Mouse (Mus musculus) left cerebral cortex, postnatal 36 days (tissue): ENCODE measurements around the gene Mrvi1. TPM values are rescaled to one million over a fixed set of nuclear protein-coding genes. Genes with fewer than 3 reads are reported as not detected.

Source experiments
- DNase-seq, 2 experiments: peaks; one replicate each; pipeline ENCODE4 v3.0.0; 2021 to 2022; ENCODE audit warnings: low spot score in 2 of 2, mixed read lengths in 1 of 2
- intact Hi-C: fragments of 180-260 bp; cut with DNase I; formaldehyde crosslinking; loops from one replicate; pipeline ENCODE4 v1.15.1; 2025
- total RNA-seq, 2 experiments: library from RNA; stranded (reverse); gene quantifications; 2 replicates each; pipeline ENCODE4 v1.2.3; 2021

The Mrvi1 gene
- total RNA-seq, 2 experiments from 2014 or later: 2.7 to 3.2 TPM

- no peak for DNase-seq
- intact Hi-C loops: no loop called here
These were observed 130.6 kb downstream of the Mrvi1 start for GRCm38 (mm10) chr7:110851541-110852203.

GRCm38 (mm10) chr7:110848371-110848770 is 133.9 kb downstream of the Mrvi1 start:
- intact Hi-C loops: no loop called here
- DNase-seq: no peak

DNA sequence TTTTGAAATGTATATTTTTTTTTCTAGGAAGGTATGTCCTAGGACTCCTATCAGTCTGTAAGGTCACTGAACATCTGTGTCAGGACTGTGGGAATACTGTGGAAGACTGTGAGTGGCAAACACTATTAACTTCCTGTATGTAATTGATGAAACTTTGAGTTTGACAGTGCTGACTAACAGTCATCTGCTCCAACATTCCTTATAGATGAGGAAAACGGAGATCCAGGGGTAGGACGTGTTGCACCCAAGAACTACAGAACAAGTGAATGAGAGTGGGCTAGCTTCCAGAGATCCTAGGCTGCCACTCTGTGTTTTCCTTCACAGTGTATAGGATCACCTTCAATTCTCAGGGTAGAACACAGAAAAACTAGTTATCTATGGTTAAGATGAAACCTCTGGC is 134.9 kb downstream of the Mrvi1 start:
- intact Hi-C loops: no loop called here
- DNase-seq: no peak

DNA sequence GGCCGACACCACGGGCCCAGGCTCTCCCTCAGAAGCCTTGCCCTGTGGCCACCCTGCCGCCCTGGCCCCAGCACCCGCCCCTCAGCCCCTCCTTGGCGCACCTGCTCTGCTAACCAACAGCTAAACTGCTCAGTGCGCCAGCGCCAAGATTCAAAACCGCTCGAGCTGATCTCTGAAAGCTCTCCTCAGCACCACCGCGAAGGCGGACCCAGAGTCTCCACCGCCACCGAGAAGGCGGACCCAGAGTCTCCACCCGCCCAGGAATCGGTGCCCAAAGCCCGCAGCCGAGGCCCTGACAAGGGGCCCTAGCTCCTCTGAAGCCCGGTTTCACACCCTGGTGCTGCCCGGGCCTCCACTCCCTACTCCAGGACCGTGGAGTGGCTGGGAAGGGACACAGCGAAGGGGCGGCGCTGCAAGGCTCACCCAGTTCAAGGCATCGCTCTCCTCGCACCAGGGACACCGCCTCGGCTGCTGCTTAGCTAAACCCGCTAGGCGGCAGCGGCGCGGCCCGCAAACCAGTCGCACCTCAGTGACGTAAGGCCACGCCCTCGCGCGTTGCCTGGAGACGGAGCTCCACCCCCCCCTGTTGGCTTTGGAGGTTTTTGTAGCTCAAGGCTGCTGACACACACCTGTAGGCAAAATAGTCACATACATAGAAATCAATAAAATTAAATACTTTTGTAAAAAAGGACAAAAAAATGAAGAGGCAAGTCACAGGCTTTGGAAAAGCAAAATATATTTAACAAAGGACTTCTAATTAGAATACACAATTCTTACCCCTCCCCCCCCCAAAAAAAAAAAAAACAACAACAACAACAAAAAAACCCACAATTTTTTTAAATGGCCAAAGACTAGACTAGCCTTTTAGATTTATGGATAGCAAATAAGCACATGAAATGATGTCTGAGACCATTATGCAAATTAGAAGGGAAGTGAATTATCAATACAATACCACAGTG is 138.1 kb downstream of the Mrvi1 start, which contains the start of gene Rnf141:
Gene Rnf141 (minus strand): TSS at position 542 of the 959 bp plus-strand sequence.
- intact Hi-C loops: no loop called here
- DNase-seq: peak; percentile 92 to 93

- no peak for DNase-seq
- intact Hi-C loops: no loop called here
These were observed 141.9 kb downstream of the Mrvi1 start for GRCm38 (mm10) chr7:110840332-110840731.

DNA sequence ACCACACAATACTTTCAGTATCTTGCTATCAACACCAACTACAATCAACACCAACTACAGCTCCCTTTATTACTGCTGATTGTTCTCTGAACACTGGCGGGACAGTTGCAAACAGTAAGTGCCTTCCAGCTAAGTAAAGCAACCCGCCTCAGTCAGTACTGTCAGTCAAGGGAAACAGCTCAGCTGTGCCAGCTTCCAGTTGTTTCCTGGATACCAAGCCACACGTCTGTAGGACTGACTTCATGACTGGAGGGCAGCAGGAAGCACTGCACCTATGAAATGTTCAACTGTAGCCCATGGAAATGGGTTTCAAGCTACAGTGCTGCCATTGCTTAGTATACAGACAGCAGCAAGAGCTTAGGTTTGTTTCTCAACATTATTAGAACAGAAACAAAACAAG is 147.7 kb downstream of the Mrvi1 start:
- intact Hi-C loops: no loop called here

DNA sequence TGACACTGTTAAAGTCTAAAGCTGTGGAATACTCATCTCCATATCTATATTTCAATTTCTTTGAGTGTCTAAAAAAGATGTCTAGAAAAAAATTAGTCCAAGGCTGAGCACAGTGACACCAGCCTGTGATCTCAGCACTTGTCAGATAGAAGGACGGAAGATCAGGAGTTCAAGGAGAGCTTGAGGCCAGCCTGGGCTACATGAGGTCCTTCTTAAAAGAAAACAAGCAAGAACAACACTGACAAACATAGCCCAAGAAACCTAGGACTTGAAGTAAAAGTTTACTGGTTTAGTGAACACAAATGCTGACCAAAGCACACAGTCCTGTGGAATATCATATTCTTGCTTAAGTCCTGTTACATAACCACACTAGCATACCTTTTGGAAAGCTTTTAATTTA is 148.2 kb downstream of the Mrvi1 start:
- DNase-seq: no peak
- intact Hi-C loops: no loop called here

More for the DNA sequence above, 147.7 kb downstream of the Mrvi1 start:
- DNase-seq: no peak

DNA sequence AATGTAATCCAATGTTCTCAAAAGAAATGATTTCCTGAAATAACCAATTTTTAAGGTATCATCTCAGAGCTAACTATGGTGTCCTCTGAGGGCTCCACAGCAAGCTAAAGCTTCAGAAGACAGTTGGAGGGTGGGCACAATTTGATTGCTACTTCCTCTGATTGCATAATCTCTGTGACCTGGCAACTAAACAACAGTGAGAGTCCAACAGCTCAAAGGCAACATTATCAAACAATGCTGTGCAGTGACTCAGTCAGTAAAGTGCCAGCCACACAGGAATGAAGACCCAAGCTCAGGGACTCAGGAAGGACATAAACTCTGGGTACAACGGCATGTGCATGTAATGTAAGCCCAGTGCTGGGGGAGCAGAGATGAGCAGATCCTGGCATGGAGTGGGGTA is 149.2 kb downstream of the Mrvi1 start:
- no peak for DNase-seq
- intact Hi-C loops: no loop called here

DNA sequence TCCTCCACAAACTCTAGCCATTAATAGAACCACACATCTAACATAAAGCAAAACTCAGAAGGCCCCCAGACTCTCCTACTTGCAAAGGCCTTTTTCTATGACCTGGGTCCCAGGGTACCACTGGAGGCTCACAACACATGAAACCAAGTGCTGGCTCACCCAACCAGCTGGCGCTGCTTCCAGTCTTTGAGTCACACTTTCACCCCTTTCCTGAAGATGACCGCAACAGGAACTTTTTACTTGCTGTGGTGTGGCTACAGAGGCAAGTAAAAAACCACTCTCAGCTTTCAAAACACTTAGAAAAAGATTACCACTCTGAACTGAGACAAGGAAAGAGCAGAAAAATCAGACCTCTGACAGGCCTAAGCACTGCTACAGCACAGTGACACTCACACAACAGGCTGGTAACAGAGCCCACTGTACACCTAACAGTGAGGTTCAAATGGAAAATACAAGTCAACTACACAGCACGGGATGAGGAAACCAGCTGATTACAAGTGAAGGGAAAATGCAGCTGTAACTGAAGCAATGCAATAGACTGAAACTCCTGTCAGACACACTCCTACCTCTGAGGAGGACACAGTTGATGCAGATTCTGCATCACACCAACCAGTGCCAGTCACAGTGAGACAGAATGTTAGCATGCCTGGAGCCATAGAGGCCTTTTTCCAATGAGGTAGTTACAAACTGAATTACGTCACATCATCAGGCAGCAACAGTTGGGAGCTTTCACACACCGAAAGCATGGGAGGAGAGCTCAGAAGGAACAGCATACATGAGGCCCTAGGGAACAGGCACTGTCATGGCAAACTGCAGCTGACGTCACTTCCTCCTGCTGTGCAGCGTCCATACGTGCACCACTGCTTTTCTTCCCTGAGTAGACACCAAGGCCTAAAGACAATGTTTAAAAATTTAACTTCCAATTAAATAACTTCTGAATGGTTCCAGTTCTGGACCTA is 158.0 kb downstream of the Mrvi1 start:
- DNase-seq: no peak
- intact Hi-C loops: no loop called here

DNA sequence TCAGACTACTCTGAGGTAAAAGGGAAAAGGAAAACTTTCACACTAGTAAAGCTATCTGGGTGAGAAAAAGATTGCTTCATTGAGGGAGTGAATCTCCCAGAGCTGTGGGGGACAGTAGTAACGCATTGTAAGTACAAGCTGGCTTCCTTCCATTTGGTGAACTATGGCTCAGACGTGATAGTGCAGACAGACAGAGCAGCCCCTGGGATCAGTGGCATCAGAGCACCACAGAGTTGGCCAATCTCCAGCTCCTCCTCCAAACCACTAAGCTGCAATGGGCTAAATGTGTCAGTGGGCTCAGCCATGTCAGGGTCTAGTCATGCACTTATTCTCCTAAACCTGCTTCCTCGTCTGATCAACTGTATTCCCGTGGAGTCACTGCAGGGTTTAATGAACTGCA is 158.7 kb downstream of the Mrvi1 start:
- intact Hi-C loops: no loop called here
- DNase-seq: no peak

- intact Hi-C loops: no loop called here
- no peak for DNase-seq
These were observed 159.2 kb downstream of the Mrvi1 start for GRCm38 (mm10) chr7:110823076-110823475.

DNA sequence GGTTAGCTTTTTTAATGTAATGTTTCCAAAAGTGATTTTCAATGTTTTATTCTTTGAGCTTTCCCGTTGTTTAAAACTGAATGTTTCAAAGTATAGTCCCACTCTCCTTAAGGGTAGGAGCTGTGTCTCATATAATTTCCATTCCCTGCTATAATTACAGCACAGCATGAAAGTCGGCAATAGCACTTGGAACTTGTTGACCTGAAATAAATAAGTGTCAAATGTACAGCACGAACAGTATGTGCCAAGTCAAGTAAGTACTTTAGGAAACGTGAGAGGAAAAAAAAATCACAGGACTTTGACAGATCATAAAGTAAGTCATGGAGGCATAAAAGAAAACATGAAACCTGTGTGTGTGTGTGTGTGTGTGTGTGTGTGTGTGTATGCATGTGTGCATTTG is 160.2 kb downstream of the Mrvi1 start:
- no peak for DNase-seq
- intact Hi-C loops: no loop called here

- intact Hi-C loops: no loop called here
- DNase-seq: peak; percentile 47 to 50
These were observed 160.6 kb downstream of the Mrvi1 start for GRCm38 (mm10) chr7:110821653-110822052.

GRCm38 (mm10) chr7:110821068-110821467 is 161.2 kb downstream of the Mrvi1 start:
- DNase-seq: no peak

GRCm38 (mm10) chr7:110818787-110819350 is 163.4 kb downstream of the Mrvi1 start:
- intact Hi-C loops: loop anchor here (2.0 kb wide), 1 partner anchor 112 kb away; no protein-coding TSS in a partner anchor
- DNase-seq: no peak

More at GRCm38 (mm10) chr7:110821068-110821467, 161.2 kb downstream of the Mrvi1 start:
- intact Hi-C loops: no loop called here
